Mouse (Mus musculus) midbrain, embryonic 11.5 days (tissue): ENCODE measurements at regions not wholly inside any gene's neighbourhood (a gene's known extent, or its start where the extent isn't known, plus 50 kb on each side); places are given as distances from the start of the nearest gene placed in this dataset.
A peak's percentile ranks its signal among the peaks of the same experiment; 100 is the strongest.
"Not testable (repeated sequence)": the region's sequence is repeated elsewhere in the genome, so short reads cannot be mapped to it uniquely, and the experiment has no call there.

Source experiments
- ATAC-seq: fragments of 200-750 bp; cut with Nextera tagmentation; 2 replicates; pipeline ENCODE4 v1.8.0; 2017; ENCODE audit warnings: moderate TSS enrichment, moderate library complexity; ENCODE audit not compliant: low FRiP score
- DNase-seq: peaks from one replicate; pipeline ENCODE4 v3.0.0; 2015; ENCODE audit warnings: low spot score; ENCODE audit errors: missing footprints
- H3K27ac ChIP-seq: fragments of 300-500 bp; sonication (generic); 2 replicates; pipeline ENCODE4 v1.5.1; 2014; ENCODE audit warnings: low read depth, low read length
- H3K27me3 ChIP-seq: fragments of 300-500 bp; sonication (generic); 2 replicates; pipeline ENCODE4 v1.6.1; 2014; ENCODE audit warnings: mild to moderate bottlenecking, low read length, moderate library complexity, mixed read lengths; ENCODE audit not compliant: control insufficient read depth, insufficient read depth
- H3K36me3 ChIP-seq: fragments of 300-500 bp; sonication (generic); 2 replicates; pipeline ENCODE4 v1.6.1; 2014; ENCODE audit warnings: mild to moderate bottlenecking, low read length, moderate library complexity, mixed read lengths; ENCODE audit not compliant: control insufficient read depth, insufficient read depth
- H3K4me1 ChIP-seq: fragments of 300-500 bp; sonication (generic); 2 replicates; pipeline ENCODE4 v1.6.1; 2014; ENCODE audit warnings: low read length; ENCODE audit not compliant: control insufficient read depth, insufficient read depth
- H3K4me2 ChIP-seq: fragments of 300-500 bp; sonication (generic); 2 replicates; pipeline ENCODE4 v1.6.1; 2014; ENCODE audit warnings: mild to moderate bottlenecking, moderate library complexity
- H3K4me3 ChIP-seq: fragments of 300-500 bp; sonication (generic); 2 replicates; pipeline ENCODE4 v1.5.1; 2014; ENCODE audit warnings: low read depth, low read length
- H3K9ac ChIP-seq: fragments of 300-500 bp; sonication (generic); 2 replicates; pipeline ENCODE4 v1.6.1; 2014; ENCODE audit warnings: low read length
- H3K9me3 ChIP-seq: fragments of 300-500 bp; sonication (generic); 2 replicates; pipeline ENCODE4 v1.6.1; 2016; ENCODE audit warnings: low read length; ENCODE audit not compliant: control insufficient read depth
- WGBS: fragments of 180-500 bp; shearing (Covaris S2); extraction: QIAGEN DNeasy Blood & Tissue Kit; methylation state at CpG from one replicate; pipeline ENCODE4 v1.1.7; 2014; 5-methylcytosine and 5-hydroxymethylcytosine counted together

- no peak overlapping the region for H3K4me3 ChIP-seq
- no peaks in the 10 kb centered on the region for H3K9me3 ChIP-seq
- no peak overlapping the region for H3K9ac ChIP-seq
- no peaks in the 10 kb centered on the region for H3K4me1 ChIP-seq
- H3K27me3 ChIP-seq = no peaks in the 10 kb centered on the region
- no peaks in the 10 kb centered on the region for H3K36me3 ChIP-seq
- no peak overlapping the region for H3K27ac ChIP-seq
- no peak for ATAC-seq
- no peak overlapping the region for H3K4me2 ChIP-seq
- DNase-seq = no peak
- 74% methylated on average over 3 of the region's 3 CpGs for whole genome bisulfite sequencing
Observed at GRCm38 (mm10) chr10:113759099-113759498, 830.3 kb upstream of the Atxn7l3b start.

- Histone ChIP-seq H3K36me3 (no peaks in the 10 kb centered on the region), H3K4me1 (no peaks in the 10 kb centered on the region), H3K27me3 (no peaks in the 10 kb centered on the region), H3K27ac (no peak overlapping the region), H3K4me2 (no peak overlapping the region), H3K9ac (no peak overlapping the region), H3K9me3 (no peaks in the 10 kb centered on the region), H3K4me3 (no peak overlapping the region)
- ATAC-seq = no peak
- DNase-seq = peak; percentile 49
- WGBS = 83% methylated on average over 3 of the region's 3 CpGs
Observed at GRCm38 (mm10) chr10:113736224-113736623, 807.4 kb upstream of the Atxn7l3b start.

DNA sequence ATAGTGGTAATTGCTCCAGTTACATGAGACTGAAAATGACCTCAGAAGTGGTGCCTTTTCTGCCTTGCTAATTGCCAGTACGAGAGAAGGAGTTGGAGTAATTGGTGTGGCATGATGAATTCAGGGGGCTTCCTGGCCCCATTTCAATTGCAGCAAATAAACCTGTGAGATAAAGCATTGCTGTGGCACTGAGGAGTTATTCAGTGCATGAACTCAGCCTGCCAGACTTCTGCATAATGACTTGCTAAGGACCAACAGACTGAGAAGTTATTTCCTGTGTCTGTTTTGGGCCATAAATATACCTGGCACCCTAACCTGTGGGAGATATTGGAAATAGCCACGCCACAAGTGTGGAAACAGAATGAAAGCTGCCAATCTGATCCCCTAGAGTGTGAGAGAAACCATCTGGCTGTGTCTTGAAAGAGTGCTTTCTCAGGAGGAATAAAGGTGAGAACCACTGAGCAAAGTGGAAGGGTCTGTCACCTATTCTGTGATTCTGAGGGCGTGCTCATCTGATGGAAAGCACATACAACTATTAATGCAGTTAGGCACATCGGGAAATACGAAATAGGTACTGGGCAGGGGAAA lies 776.4 kb upstream of the Atxn7l3b start:
- H3K9me3 ChIP-seq = no peaks in the 10 kb centered on the region
- H3K9ac ChIP-seq = no peak overlapping the region
- 87% methylated on average over 5 of the region's 5 CpGs for WGBS
- no peaks in the 10 kb centered on the region for H3K4me1 ChIP-seq
- peak; percentile 44 for DNase-seq
- H3K4me3 ChIP-seq = no peak overlapping the region
- ATAC-seq = no peak
- H3K27me3 ChIP-seq = no peaks in the 10 kb centered on the region
- no peaks in the 10 kb centered on the region for H3K36me3 ChIP-seq
- no peak overlapping the region for H3K4me2 ChIP-seq
- no peak overlapping the region for H3K27ac ChIP-seq

DNA sequence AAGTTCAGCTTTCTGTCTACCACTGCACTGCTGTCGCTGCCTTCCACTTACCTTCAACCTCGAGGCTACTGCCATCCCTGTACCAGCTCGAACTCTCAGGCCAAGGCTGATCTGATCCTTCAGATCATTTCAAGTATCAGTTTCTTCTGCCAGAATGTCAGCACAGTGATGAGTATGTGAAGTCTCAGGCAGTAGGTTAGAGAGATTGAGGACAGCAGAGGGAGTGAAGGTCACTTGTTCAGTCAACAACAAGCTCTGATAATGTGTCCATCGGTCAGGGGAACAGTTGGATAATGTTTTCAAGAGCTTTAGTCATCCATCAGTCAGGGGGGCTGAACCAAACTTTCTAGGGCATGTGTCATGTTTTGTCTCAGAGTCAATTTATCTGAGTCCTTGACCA lies 741.8 kb upstream of the Atxn7l3b start:
- not testable (repeated sequence) for DNase-seq, H3K9ac ChIP-seq, H3K4me3 ChIP-seq, H3K4me2 ChIP-seq, H3K9me3 ChIP-seq, H3K27ac ChIP-seq, H3K4me1 ChIP-seq, ATAC-seq, H3K27me3 ChIP-seq, H3K36me3 ChIP-seq
- 83% methylated on average over 4 of the region's 4 CpGs for WGBS

DNA sequence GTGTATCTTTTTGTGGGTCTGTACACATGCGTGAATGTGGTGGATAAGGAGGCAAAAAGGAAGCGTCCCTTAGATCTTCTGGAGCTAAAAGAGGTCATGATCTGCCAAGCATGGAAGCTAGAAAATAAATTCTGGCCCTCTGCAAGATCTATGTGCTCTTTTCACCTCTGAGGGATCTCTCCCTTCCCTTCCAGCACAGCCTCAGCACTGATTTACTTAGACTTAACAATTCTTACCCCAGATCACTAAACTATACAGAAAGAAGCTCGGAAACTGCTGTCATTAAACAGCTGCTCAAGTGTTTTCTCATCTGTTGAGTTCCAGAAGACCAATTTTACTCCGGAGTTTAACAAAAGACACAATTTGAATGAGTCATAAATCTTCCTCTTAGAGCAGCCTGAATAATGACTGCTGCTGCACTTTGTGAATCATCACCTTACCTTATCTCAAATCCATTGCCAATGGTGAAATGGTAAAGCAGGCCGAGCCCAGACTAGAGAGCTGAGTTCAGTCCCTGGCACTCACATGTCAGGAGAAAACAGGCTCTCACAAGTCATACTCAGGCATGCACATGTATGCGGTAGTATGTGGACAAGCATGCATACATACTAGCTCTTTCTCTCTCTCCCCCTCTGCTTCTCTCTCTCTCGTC lies 724.1 kb upstream of the Atxn7l3b start:
- H3K9me3 ChIP-seq = no peaks in the 10 kb centered on the region
- no peaks in the 10 kb centered on the region for H3K27me3 ChIP-seq
- H3K9ac ChIP-seq = no peak overlapping the region
- ATAC-seq (no peak), DNase-seq (no peak)
- WGBS = 77% methylated on average over 7 of the region's 7 CpGs
- H3K4me2 ChIP-seq = no peak overlapping the region
- no peaks in the 10 kb centered on the region for H3K4me1 ChIP-seq
- no peak overlapping the region for H3K4me3 ChIP-seq
- H3K36me3 ChIP-seq = no peaks in the 10 kb centered on the region
- H3K27ac ChIP-seq = no peak overlapping the region

- no peak overlapping the region for H3K4me3 ChIP-seq
Observed at GRCm38 (mm10) chr10:113652100-113652499, 723.3 kb upstream of the Atxn7l3b start.

DNA sequence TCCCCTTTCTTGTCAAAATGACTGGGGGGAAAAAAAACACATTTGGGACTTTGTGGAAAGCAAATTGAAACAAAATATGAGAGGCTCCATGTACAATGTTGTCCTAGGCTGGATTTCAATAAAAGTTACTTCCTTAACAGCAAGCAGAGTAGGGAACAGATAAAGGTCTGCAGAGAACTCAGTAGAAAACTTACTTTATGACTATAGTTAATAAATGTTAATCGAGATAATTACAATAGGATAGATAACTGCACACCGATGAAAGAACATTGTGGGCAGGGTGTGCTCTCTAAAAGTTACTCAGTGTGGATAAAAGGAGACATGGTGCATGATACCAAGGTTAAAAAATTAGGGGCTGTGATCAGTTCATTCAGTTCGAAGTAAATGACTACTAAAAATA lies 691.6 kb upstream of the Atxn7l3b start:
- no peak for DNase-seq
- 83% methylated on average over 3 of the region's 3 CpGs for WGBS

More at GRCm38 (mm10) chr10:113652100-113652499, 723.3 kb upstream of the Atxn7l3b start:
- DNase-seq (no peak), ATAC-seq (no peak)
- H3K4me1 ChIP-seq = no peaks in the 10 kb centered on the region
- no peaks in the 10 kb centered on the region for H3K36me3 ChIP-seq
- H3K4me2 ChIP-seq = no peak overlapping the region
- H3K27ac ChIP-seq = no peak overlapping the region
- H3K9me3 ChIP-seq = no peaks in the 10 kb centered on the region
- no peaks in the 10 kb centered on the region for H3K27me3 ChIP-seq
- no peak overlapping the region for H3K9ac ChIP-seq

GRCm38 (mm10) chr10:113615931-113616330 lies 687.1 kb upstream of the Atxn7l3b start:
- H3K27me3 ChIP-seq = no peaks in the 10 kb centered on the region
- H3K36me3 ChIP-seq = no peaks in the 10 kb centered on the region
- 71% methylated on average over 1 of the region's 1 CpGs for WGBS
- no peak overlapping the region for H3K27ac ChIP-seq
- ATAC-seq (no peak), DNase-seq (no peak)
- no peak overlapping the region for H3K4me3 ChIP-seq
- H3K9ac ChIP-seq = no peak overlapping the region
- H3K9me3 ChIP-seq = no peaks in the 10 kb centered on the region
- H3K4me1 ChIP-seq = no peaks in the 10 kb centered on the region
- no peak overlapping the region for H3K4me2 ChIP-seq

More for the DNA sequence above, 691.6 kb upstream of the Atxn7l3b start:
- no peaks in the 10 kb centered on the region for H3K27me3 ChIP-seq
- H3K4me2 ChIP-seq = no peak overlapping the region
- no peaks in the 10 kb centered on the region for H3K36me3 ChIP-seq
- H3K4me3 ChIP-seq = no peak overlapping the region
- H3K27ac ChIP-seq = no peak overlapping the region
- no peak for ATAC-seq
- no peaks in the 10 kb centered on the region for H3K9me3 ChIP-seq
- H3K9ac ChIP-seq = no peak overlapping the region
- no peaks in the 10 kb centered on the region for H3K4me1 ChIP-seq

DNA sequence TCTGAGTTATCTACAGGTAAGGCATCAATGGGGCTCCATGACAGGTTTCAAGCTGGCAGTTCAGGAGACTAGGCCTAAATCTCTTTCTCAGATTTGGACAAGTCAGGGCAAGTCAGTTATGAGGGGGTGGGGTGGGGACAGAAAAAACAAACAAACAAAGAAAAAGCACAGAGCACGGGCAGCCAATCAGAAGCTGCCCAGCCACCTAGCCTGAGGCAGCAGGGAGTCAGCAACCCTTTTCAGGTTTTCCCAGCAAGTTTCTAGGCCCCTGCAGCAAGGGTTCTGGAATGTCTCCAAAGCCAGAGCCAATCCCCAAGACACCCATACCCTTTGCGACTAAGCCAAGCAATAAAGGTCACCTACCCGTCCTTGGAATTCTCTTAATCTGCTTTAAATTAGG lies 664.6 kb upstream of the Atxn7l3b start:
- no peaks in the 10 kb centered on the region for H3K36me3 ChIP-seq
- H3K27ac ChIP-seq = no peak overlapping the region
- WGBS = 52% methylated on average over 3 of the region's 3 CpGs
- DNase-seq (no peak), ATAC-seq (no peak)
- H3K9me3 ChIP-seq = no peaks in the 10 kb centered on the region
- H3K4me2 ChIP-seq = no peak overlapping the region
- H3K4me1 ChIP-seq = no peaks in the 10 kb centered on the region
- H3K9ac ChIP-seq = no peak overlapping the region
- no peaks in the 10 kb centered on the region for H3K27me3 ChIP-seq
- no peak overlapping the region for H3K4me3 ChIP-seq
